Mouse (Mus musculus) forebrain, embryonic 13.5 days (tissue): ENCODE measurements around the gene Arid1b. TPM values are rescaled to one million over a fixed set of nuclear protein-coding genes. Genes with fewer than 3 reads are reported as not detected.
A peak's percentile ranks its signal among the peaks of the same experiment; 100 is the strongest.

Experiments
- ATAC-seq: fragments of 200-750 bp; cut with Nextera tagmentation; 2 replicates; pipeline ENCODE4 v1.8.0; 2017
- H3K27ac ChIP-seq: fragments of 300-500 bp; sonication (generic); 2 replicates; pipeline ENCODE4 v1.5.1; 2015; ENCODE audit warnings: inconsistent platforms, mild to moderate bottlenecking, moderate library complexity
- H3K27me3 ChIP-seq: fragments of 300-500 bp; sonication (generic); 2 replicates; pipeline ENCODE4 v1.6.1; 2015; ENCODE audit warnings: mild to moderate bottlenecking, inconsistent platforms
- H3K36me3 ChIP-seq: fragments of 300-500 bp; sonication (generic); 2 replicates; pipeline ENCODE4 v1.6.1; 2015; ENCODE audit warnings: mild to moderate bottlenecking, inconsistent platforms; ENCODE audit not compliant: poor library complexity, severe bottlenecking
- H3K4me1 ChIP-seq: fragments of 300-500 bp; sonication (generic); 2 replicates; pipeline ENCODE4 v1.6.1; 2015; ENCODE audit warnings: inconsistent platforms
- H3K4me2 ChIP-seq: fragments of 300-500 bp; sonication (generic); 2 replicates; pipeline ENCODE4 v1.6.1; 2015; ENCODE audit warnings: inconsistent platforms, mild to moderate bottlenecking, moderate library complexity
- H3K4me3 ChIP-seq: fragments of 300-500 bp; sonication (generic); 2 replicates; pipeline ENCODE4 v1.5.1; 2015; ENCODE audit warnings: mild to moderate bottlenecking, inconsistent platforms
- H3K9ac ChIP-seq: fragments of 300-500 bp; sonication (generic); 2 replicates; pipeline ENCODE4 v1.6.1; 2015; ENCODE audit warnings: mild to moderate bottlenecking, inconsistent platforms
- H3K9me3 ChIP-seq: fragments of 300-500 bp; sonication (generic); replicated peaks from 2 replicates; pipeline ENCODE4 v1.6.1; 2016; ENCODE audit warnings: inconsistent platforms
- WGBS: fragments of 180-500 bp; shearing (Covaris S2); methylation state at CpG from one replicate; pipeline ENCODE4 v1.1.7; 2015; 5-methylcytosine and 5-hydroxymethylcytosine counted together
- polyA plus RNA-seq: library from polyadenylated mRNA; unstranded; fragments of >200 nt; fragmentation: Nextera tagmentation; extraction: Ambion mirVana; gene quantifications from 2 replicates; pipeline ENCODE4 v1.2.1, GENCODE M21; 2015

The Arid1b gene
- polyA plus RNA-seq, 1 experiment from 2014 or later, result 11.7 TPM

GRCm38 (mm10) chr17:5217852-5218845 is 224.0 kb downstream of the Arid1b start:
- Histone ChIP-seq H3K4me3 (no peak overlapping the region), H3K4me1 (peaks cover 78% of the 10 kb centered on the region), H3K9me3 (no peaks in the 10 kb centered on the region), H3K4me2 (no peak overlapping the region), H3K36me3 (no peaks in the 10 kb centered on the region), H3K27ac (no peak overlapping the region), H3K27me3 (no peaks in the 10 kb centered on the region), H3K9ac (no peak overlapping the region)
- 44% methylated on average over 9 of the region's 9 CpGs for WGBS
- ATAC-seq, result peak; percentile 48; the same call in 1 of the 2 replicates

DNA sequence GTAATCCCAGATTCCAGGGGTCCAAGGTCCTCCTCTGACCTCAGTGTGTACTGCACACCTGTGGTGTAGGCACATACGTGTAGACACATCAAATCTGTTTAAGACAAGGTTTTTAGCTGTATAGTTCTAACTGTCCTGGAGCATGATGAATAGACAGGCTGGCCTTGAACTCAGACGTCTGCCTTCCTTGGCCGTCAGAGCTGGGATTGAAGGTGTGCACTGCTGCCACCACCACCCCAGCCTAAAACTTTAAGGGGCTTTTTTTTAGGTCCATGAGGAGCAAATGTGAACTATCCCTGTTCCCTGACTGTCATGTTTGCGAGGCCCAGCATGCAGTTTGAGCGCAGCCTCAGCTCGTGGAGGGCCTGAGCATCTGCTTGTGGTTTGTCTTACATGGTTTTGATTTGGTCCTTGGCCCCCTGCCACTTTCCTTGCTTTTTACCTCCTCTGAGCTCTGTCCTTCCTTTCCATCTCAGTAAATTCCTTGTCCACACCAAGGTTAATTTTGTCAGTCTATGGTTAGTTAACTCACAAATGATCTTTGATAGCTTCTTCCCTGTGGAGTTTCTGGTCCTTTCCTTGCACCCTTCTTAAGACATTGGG is 224.9 kb downstream of the Arid1b start:
- H3K9ac ChIP-seq, result no peak overlapping the region
- H3K27me3 ChIP-seq, result no peaks in the 10 kb centered on the region
- ATAC-seq, result no peak
- H3K9me3 ChIP-seq, result no peaks in the 10 kb centered on the region
- H3K4me2 ChIP-seq, result no peak overlapping the region
- H3K4me1 ChIP-seq, result peaks cover 71% of the 10 kb centered on the region
- H3K27ac ChIP-seq, result no peak overlapping the region
- H3K36me3 ChIP-seq, result no peaks in the 10 kb centered on the region
- 76% methylated on average over 6 of the region's 6 CpGs for WGBS
- no peak overlapping the region for H3K4me3 ChIP-seq

- Histone ChIP-seq H3K27ac (peak overlapping the region; percentile 49), H3K9me3 (no peaks in the 10 kb centered on the region), H3K36me3 (no peaks in the 10 kb centered on the region), H3K4me3 (no peak overlapping the region), H3K4me1 (peaks cover 67% of the 10 kb centered on the region), H3K9ac (no peak overlapping the region), H3K27me3 (no peaks in the 10 kb centered on the region), H3K4me2 (no peak overlapping the region)
- ATAC-seq, result peak; percentile 57; the same call in 1 of the 2 replicates
- WGBS, result 32% methylated on average over 8 of the region's 8 CpGs
These were observed 226.9 kb downstream of the Arid1b start for GRCm38 (mm10) chr17:5221041-5221440.

GRCm38 (mm10) chr17:5221558-5221957 is 227.4 kb downstream of the Arid1b start:
- H3K27me3 ChIP-seq, result no peaks in the 10 kb centered on the region
- 50% methylated on average over 4 of the region's 4 CpGs for WGBS
- H3K4me1 ChIP-seq, result peaks cover 67% of the 10 kb centered on the region
- 0 out of 2 replicates have a peak overlapping the region, but pooled peaks have one; percentile 49 for H3K27ac ChIP-seq
- no peak overlapping the region for H3K4me3 ChIP-seq
- H3K9ac ChIP-seq, result no peak overlapping the region
- no peaks in the 10 kb centered on the region for H3K9me3 ChIP-seq
- ATAC-seq, result no peak
- H3K4me2 ChIP-seq, result no peak overlapping the region
- no peaks in the 10 kb centered on the region for H3K36me3 ChIP-seq

- Histone ChIP-seq H3K36me3 (no peaks in the 10 kb centered on the region), H3K4me3 (no peak overlapping the region), H3K4me2 (no peak overlapping the region), H3K27ac (no peak overlapping the region), H3K4me1 (peaks cover 62% of the 10 kb centered on the region), H3K27me3 (no peaks in the 10 kb centered on the region), H3K9ac (no peak overlapping the region), H3K9me3 (no peaks in the 10 kb centered on the region)
- ATAC-seq, result no peak
- WGBS, result 18% methylated on average over 2 of the region's 2 CpGs
These were observed 228.7 kb downstream of the Arid1b start for GRCm38 (mm10) chr17:5222827-5223226.

GRCm38 (mm10) chr17:5224932-5225331 is 230.8 kb downstream of the Arid1b start:
- ATAC-seq, result no peak
- H3K9me3 ChIP-seq, result no peaks in the 10 kb centered on the region
- H3K36me3 ChIP-seq, result no peaks in the 10 kb centered on the region
- H3K4me2 ChIP-seq, result no peak overlapping the region
- H3K9ac ChIP-seq, result no peak overlapping the region
- no peak overlapping the region for H3K4me3 ChIP-seq
- H3K27ac ChIP-seq, result no peak overlapping the region
- H3K4me1 ChIP-seq, result peaks cover 59% of the 10 kb centered on the region
- 83% methylated on average over 4 of the region's 4 CpGs for WGBS
- H3K27me3 ChIP-seq, result no peaks in the 10 kb centered on the region

- H3K9me3 ChIP-seq, result no peaks in the 10 kb centered on the region
- no peaks in the 10 kb centered on the region for H3K36me3 ChIP-seq
- H3K27me3 ChIP-seq, result no peaks in the 10 kb centered on the region
- no peak for ATAC-seq
- H3K4me1 ChIP-seq, result peaks cover 51% of the 10 kb centered on the region
- no peak overlapping the region for H3K4me2 ChIP-seq
- H3K9ac ChIP-seq, result no peak overlapping the region
- H3K4me3 ChIP-seq, result no peak overlapping the region
- no peak overlapping the region for H3K27ac ChIP-seq
- 86% methylated on average over 6 of the region's 6 CpGs for WGBS
These were observed 233.0 kb downstream of the Arid1b start for GRCm38 (mm10) chr17:5227136-5227535.

GRCm38 (mm10) chr17:5227950-5228615 is 234.0 kb downstream of the Arid1b start:
- whole genome bisulfite sequencing, result 37% methylated on average over 14 of the region's 14 CpGs
- Histone ChIP-seq H3K36me3 (no peaks in the 10 kb centered on the region), H3K27me3 (no peaks in the 10 kb centered on the region), H3K4me3 (no peak overlapping the region), H3K4me1 (peaks cover 48% of the 10 kb centered on the region), H3K9ac (no peak overlapping the region), H3K9me3 (no peaks in the 10 kb centered on the region), H3K4me2 (no peak overlapping the region), H3K27ac (peak overlapping the region; percentile 57)
- ATAC-seq, result peak; percentile 70

- H3K9ac ChIP-seq, result no peak overlapping the region
- 87% methylated on average over 6 of the region's 6 CpGs for WGBS
- H3K9me3 ChIP-seq, result no peaks in the 10 kb centered on the region
- H3K4me1 ChIP-seq, result peaks cover 45% of the 10 kb centered on the region
- ATAC-seq, result 0 out of 2 replicates have a peak, but pooled peaks have one; percentile 9
- H3K27me3 ChIP-seq, result no peaks in the 10 kb centered on the region
- no peaks in the 10 kb centered on the region for H3K36me3 ChIP-seq
- no peak overlapping the region for H3K4me3 ChIP-seq
- no peak overlapping the region for H3K4me2 ChIP-seq
- peak overlapping the region; percentile 57; the same call in 1 of the 2 replicates for H3K27ac ChIP-seq
These were observed 234.6 kb downstream of the Arid1b start for GRCm38 (mm10) chr17:5228616-5229250.

DNA sequence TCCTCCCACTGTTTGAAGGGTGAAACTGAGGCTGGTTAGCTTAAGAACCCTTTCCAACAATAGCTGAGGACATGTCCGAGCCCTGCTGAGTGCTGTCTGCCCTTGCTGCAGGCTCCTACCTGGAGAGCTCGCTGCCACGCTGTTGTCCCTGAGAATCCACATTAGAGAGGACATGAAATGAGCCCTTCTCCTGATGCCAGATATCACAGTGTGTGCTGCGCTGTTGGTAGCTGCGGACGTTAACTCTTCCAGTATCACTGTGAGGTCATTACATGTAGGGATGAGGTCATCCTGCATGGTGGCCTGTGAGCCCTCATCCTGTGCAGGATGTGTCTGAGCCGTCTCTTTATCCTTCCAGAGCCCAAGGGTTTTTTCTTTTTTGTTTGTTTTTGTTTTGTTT is 235.9 kb downstream of the Arid1b start:
- H3K4me1 ChIP-seq, result peaks cover 47% of the 10 kb centered on the region
- no peaks in the 10 kb centered on the region for H3K36me3 ChIP-seq
- ATAC-seq, result no peak
- no peaks in the 10 kb centered on the region for H3K9me3 ChIP-seq
- WGBS, result 80% methylated on average over 7 of the region's 7 CpGs
- no peak overlapping the region for H3K27ac ChIP-seq
- no peak overlapping the region for H3K4me3 ChIP-seq
- H3K9ac ChIP-seq, result no peak overlapping the region
- H3K27me3 ChIP-seq, result no peaks in the 10 kb centered on the region
- H3K4me2 ChIP-seq, result no peak overlapping the region

DNA sequence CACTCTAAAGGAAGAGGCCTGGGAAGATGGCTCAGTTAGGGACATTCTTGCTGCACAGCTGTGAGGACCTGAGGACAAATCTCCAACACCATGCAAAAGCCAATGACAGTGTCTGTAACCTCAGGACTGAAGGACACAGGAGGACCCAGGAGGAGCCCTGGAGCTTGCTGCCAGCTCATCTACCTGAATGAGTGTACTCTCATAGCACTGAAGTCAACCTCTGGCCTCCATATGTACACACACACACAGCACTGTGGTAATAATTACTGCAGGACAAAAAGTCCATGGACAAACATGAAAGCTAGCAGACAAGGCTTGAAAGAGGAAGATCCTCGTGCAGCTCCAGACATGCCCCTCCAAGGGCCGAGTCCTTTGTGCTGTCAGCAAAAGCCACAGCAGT is 238.0 kb downstream of the Arid1b start:
- no peak for ATAC-seq
- H3K9me3 ChIP-seq, result no peaks in the 10 kb centered on the region
- no peaks in the 10 kb centered on the region for H3K27me3 ChIP-seq
- no peak overlapping the region for H3K4me2 ChIP-seq
- no peak overlapping the region for H3K4me3 ChIP-seq
- H3K4me1 ChIP-seq, result peaks cover 51% of the 10 kb centered on the region
- H3K9ac ChIP-seq, result no peak overlapping the region
- H3K27ac ChIP-seq, result no peak overlapping the region
- WGBS, result 74% methylated on average over 2 of the region's 2 CpGs
- no peaks in the 10 kb centered on the region for H3K36me3 ChIP-seq
